Mouse (Mus musculus) Muller cell, postnatal 12 days (primary cell): Measurements from ENCODE around the gene Kpna7.
A peak's percentile ranks its signal among the peaks of the same experiment; 100 is the strongest.
"Not testable (repeated sequence)": the region's sequence is repeated elsewhere in the genome, so short reads cannot be mapped to it uniquely, and the experiment has no call there.

Experiments
- DNase-seq: peaks from one replicate; pipeline ENCODE4 v3.0.0-alpha.2; 2015; ENCODE audit errors: inconsistent ontology term

The Kpna7 gene

GRCm38 (mm10) chr5:145102706-145103105, 18.9 kb upstream of the Kpna7 start:
- DNase-seq, result no peak

- not testable (repeated sequence) for DNase-seq
Observed at GRCm38 (mm10) chr5:145101451-145101850, 17.6 kb upstream of the Kpna7 start.

DNA sequence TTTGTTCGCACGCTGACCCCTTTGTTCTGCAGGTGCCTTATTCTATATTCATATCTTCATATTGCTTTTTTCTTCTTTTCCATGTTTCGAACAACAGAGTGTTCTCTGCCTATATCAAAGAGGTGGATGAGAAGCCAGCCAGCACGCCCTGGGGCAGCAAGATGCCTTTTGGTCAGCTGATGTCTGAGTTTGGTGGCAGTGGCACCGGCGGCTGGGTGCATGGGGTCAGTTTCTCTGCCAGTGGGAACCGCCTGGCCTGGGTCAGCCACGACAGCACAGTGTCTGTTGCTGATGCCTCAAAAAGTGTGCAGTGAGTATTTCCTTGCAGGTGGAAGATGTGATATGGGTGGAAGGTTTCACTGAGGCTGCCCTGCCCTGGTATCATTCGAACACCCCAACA, 17.1 kb upstream of the Kpna7 start:
- no peak for DNase-seq

DNA sequence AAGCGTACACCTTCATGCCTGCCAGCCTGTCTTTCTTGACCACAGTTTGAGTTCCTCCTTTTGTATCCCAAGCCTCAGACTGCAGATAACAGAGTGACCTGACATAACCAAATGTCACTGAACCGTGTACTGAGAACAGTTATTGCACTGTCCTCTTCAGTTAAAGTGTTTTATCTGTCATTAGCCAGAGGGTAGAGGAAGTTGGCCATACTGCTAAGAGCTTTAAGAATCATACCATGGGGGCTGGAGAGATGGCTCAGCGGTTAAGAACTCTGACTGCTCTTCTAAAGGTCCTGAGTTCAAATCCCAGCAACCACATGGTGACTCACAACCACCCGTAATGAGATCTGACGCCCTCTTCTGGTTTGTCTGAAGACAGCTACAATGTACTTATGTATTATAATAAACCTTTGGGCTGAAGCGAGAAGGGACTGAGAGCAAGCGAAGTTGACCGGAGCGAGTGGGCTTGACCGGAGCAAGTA, 14.6 kb upstream of the Kpna7 start:
- DNase-seq, result no peak

- no peak for DNase-seq
Observed at GRCm38 (mm10) chr5:145096195-145096594, 12.4 kb upstream of the Kpna7 start.

- no peak for DNase-seq
Observed at GRCm38 (mm10) chr5:145089878-145090277, 6.0 kb upstream of the Kpna7 start.

- DNase-seq, result no peak
Observed at GRCm38 (mm10) chr5:145088186-145088585, 4.4 kb upstream of the Kpna7 start.

- DNase-seq, result no peak
Observed at GRCm38 (mm10) chr5:145084822-145085221, 992 bp upstream of the Kpna7 start.

GRCm38 (mm10) chr5:145083201-145083600, 629 bp downstream of the Kpna7 start:
- not testable (repeated sequence) for DNase-seq

DNA sequence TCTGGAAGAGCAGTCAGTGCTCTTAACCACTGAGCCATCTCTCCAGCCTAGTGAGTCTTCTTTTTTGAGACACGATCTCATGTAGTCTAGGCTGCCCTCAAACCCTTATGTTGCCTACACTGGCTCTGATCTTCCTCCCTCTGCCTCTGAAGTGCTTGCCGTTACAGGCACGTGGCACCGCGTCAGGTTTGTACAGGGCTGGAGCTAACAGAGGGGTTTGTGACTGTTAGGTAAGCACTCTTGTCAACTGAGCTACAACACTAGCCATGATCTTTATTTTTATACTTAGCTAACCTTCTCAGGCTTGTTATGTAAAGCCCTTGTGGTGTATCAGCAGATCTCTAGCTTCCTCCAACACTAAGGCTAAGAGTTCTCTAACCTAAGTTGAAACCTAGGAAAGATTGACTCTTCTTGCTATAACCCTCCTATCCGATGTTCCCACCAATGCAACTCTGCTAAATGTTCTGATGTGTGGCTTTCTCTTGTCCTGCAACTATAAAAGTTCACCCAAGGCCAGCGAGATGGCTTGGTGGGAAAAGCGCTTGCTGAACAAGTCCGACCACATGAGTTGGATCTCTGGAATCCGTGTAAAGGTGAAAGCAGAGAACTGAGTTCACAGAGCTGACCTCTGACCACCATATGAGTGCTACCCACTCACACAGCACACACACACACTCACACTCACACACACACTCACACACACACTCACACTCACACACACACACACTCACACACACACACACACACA, 1.8 kb downstream of the Kpna7 start:
- no peak for DNase-seq

DNA sequence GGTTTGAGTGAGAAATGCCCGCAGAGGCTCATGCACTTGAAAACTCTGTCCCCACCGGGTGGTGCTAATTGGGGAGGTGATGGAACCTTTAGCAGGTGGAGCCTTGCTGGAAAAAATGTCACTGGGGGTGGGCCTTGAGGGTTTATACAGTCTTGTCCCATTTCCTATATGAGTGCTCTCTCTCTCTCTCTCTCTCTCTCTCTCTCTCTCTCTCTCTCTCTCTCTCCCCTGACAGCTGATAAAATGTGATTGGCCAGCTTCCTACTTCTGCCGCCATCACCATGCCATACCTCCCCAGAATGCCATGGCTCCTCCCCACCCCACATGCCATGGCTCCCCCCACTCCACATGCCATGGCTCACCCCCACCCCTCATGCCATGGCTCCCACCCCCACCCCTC, 8.7 kb downstream of the Kpna7 start:
- no peak for DNase-seq

- no peak for DNase-seq
Observed at GRCm38 (mm10) chr5:145071342-145071741, 12.5 kb downstream of the Kpna7 start.

DNA sequence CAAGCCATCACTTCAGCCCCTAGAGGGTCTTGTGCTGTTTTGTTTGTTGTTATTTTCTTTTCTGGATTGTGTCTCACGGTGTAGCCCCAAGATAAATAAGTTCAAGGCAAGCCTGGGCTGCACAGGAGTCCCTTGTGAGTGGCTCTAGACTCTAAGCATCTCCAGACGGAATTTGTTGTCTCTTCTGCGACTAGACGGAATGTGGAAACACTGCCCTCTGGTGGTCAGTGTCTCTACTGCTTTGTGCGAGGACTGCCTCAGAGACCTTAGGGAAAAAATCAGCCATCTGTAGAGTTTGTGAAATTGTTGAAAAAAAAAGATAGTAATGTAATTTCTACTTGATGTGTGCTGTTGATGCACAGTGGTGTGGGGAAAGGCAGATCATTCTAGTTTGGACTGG, 14.1 kb downstream of the Kpna7 start:
- peak; percentile 49 for DNase-seq

DNA sequence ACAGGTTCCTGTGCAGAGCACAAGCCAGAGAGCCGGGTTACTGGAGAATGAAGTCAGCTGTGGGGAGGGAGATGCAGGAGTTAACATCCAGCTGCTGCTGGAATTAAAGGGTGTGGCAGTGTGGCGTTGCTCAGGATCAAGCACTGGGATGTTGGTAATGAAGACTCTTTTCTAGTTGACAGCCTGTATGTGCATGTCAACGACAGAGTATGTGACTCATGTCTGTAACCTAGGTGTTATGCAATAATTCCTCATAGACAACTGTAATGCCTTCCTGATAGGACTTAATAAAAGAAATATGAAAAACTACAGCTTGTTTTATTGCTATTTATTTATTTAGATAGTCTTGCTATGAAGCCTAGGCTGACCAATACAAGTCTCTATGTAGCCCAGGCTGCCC, 15.0 kb downstream of the Kpna7 start:
- DNase-seq, result no peak

DNA sequence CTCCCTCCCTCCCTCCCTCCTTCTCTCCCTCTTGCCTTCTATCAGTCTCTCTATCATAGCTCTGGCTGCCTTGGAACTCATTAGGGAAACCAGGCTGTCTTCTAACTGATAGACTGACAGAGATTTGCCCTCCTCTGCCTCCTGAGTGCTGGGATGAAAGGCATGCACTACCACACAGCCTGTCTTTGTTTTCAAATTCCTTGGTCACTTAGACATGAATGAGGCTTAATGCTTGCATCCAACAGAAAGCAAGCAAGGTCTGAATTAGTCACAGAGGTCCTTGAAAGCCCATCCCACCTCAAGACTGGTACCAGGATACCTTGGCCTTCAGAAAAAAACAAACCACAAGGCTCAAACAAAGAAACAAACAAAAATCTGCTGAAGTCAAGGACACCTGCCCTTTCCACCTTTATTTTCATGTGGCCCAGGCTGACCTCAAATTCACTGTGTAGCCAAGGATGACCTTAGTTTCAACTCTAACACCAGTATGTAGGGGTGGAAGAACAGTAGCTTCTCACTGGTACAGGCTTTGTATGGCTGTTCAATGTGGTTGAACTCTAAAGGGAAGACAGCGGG, 19.0 kb downstream of the Kpna7 start:
- DNase-seq, result peak; percentile 58

- DNase-seq, result no peak
Observed at GRCm38 (mm10) chr5:145059524-145059923, 24.3 kb downstream of the Kpna7 start.

DNA sequence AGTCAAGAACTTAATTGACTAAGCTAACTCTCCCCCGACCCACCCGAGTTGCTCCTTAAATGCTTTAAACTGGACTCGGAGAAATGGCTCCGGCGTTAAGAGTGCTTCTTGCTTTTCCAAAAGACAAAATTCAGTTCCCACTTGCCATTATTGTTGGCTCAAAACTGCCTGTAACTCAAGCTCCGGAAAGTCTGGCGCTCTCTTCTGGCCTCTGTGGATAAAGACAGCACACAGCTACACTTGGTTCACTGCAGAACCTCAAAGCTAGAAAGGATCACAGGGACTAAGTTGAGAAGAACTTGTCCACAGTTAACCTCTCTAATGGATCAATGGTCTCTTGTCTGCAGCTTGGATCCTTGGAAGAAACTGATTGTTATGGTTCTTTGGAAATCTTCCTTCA, 25.1 kb downstream of the Kpna7 start:
- DNase-seq, result no peak

GRCm38 (mm10) chr5:145057907-145058306, 25.9 kb downstream of the Kpna7 start:
- DNase-seq, result no peak

- not testable (repeated sequence) for DNase-seq
Observed at GRCm38 (mm10) chr5:145054187-145054586, 29.6 kb downstream of the Kpna7 start.

DNA sequence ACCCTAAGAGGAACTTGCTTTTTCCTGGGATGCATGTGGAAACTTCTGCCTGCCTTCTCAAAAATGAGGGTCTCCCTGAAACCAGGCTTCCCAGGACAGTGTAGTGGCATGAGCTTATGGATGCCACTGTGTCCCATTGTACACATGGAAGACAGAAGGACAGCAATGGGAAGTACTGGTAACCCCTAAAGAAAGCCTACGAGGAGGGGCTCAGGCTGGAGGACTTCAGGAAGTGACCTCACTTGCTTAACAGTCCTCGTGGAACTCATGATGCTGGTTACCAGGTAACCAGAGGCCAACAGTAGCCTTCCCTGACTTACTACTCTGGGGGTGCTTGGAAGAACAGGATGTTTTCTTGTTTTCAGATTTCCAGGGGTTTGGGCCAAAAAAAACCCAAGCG, 41.1 kb downstream of the Kpna7 start, which contains the start of gene 1700018F24Rik:
Gene 1700018F24Rik, plus strand, starts transcription at position 301 of the 400 bp plus-strand sequence.
- DNase-seq, result not testable (repeated sequence)

DNA sequence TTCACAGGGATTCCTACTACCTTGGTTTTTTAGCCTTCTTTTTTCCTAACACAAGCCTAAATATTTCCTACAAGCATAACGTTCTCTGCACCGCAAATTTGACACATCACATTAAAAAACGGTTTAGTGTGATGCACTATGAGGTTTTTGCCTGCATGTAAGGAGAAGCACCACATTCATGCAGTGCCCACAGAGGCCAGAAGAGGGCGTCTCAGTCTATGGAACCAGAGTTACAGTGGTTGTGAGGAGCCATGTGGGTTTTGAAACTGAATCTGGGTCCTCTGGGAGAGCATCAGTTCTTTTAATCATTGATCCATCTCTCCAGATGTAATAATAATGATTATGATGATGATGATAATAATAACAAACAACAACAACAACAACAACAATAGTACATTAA, 42.2 kb downstream of the Kpna7 start:
- DNase-seq, result no peak

GRCm38 (mm10) chr5:145032391-145032790, 51.4 kb downstream of the Kpna7 start, which contains the start of gene Gm4871:
TSS of gene Gm4871 (minus strand) at chr5:145032754.
- not testable (repeated sequence) for DNase-seq

GRCm38 (mm10) chr5:145030476-145030875, 53.4 kb downstream of the Kpna7 start:
- DNase-seq, result not testable (repeated sequence)
